Mouse (Mus musculus): Measurements from ENCODE around the gene Treml1.
"Not testable (repeated sequence)": the region's sequence is repeated elsewhere in the genome, so short reads cannot be mapped to it uniquely, and the experiment has no call there.

Gene Treml1

DNA sequence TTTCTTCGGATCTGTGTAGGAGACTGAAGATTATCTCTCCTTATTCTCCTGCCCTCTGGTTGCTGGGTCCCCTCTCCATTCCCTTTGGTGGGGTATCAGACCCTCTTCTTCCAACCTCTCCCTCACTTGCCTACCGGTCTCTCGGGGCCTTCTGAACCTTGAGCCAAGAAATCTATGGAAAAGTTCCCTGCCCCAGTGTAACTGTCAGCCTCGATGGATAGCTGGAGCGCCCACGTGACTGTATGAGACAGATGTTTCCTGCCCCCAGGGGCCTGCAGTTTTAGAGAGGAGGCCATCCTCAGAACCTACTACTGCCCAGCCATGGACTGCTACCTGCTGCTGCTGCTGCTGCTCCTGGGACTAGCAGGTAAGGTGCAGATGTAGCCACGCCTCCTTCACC lies at the start of gene Treml1:
Gene Treml1 (plus strand): TSS at position 301 of the 400 bp plus-strand sequence.
- no peak for DNase-seq (ENCODE audit: low spot score in 2 of 2)

DNA sequence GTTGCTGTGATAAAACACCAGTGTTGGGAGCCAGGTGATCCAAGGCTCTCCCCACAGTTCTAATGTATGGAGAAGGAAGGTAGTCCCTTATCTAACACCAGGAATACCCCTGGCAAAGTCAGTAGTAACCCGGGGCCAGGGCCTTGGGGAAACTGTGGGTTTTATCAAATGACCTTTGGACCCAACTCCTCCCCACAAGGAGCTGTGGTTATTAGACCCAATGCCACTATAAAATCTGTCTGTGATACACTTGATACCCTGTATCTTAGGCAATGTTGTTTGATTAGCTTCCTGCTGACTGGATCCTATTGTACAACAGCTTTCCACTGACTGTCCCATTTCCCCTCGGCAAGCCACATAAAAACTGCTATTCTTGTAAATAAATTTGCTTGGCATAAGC lies 47.6 kb upstream of the Treml1 start:
- DNase-seq (ENCODE audit: low spot score in 2 of 2) = no peak

DNA sequence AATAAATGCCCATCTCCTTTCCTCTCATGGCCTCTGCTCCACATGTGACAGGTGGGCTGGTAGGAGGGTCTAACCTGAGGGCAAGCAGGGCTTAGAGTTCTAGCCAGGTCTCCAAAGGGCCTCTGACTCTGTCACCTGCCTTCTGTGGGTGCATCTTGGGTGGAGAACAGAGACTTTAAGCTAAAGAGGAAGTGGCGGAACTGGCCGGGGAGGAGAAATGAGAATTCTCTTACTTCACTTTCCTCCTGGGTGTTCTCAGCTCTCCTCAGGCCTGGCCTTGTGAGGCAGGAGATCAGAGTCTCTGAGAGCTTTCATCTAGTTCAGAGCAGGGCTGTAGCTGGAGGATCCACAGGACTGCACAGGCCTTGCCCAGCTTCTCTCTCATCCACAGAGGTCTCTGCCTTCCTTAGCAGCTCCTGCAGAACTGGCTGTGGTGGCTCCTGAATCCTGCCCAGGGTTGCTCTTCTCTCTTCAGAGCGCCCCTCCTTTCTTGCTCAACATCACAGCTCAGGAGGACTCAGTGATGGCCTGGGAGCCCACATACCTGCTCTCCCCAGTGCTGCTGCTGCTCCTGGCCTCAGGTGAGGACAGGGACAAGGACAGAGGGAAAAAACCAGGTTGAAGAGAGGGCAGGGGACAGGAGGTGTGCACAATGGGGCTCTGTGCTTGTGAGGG lies 43.7 kb upstream of the Treml1 start, which contains the start of gene B430306N03Rik:
Gene B430306N03Rik (plus strand): TSS at position 237 of the 675 bp plus-strand sequence.
- DNase-seq (ENCODE audit: low spot score in 2 of 2) = not testable (repeated sequence)

DNA sequence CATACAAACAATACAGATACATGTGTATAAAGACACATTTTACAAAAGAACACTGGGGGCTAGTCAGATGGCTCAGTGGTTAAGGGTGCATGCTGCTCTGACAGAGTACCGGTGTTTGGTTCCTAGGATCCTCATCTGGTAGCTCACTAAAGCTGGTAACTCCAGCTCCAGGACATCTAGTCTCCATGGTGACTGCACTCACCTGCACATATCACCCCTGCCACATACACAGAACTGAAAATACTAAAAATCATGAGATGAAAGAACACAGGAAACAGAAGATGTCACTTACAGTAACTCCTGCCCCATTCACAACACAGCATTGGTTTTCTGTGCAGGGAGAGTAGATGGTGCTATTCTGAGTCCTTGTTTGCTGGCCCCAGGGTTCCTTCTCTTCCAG lies 41.0 kb upstream of the Treml1 start:
- no peak for DNase-seq (ENCODE audit: low spot score in 2 of 2)

DNA sequence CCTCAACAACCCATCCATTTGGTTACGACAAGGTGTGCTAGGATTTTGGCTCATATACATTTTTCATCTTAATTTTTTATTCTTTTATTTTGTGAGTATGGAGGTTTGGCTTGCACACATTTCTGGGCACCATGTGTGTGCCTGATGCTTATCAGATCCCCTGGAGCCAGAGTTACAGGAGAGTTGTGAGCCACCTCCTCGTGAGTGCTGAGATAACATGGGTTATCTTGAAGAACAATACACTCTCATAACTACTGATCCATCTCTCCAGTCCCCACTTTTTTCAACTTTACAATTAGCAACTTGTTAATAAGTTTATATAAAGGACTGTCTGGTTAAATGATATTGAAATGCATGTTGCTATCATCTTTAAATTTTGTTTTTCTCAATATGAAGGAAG lies 38.4 kb upstream of the Treml1 start:
- no peak for DNase-seq (ENCODE audit: low spot score in 2 of 2)

DNA sequence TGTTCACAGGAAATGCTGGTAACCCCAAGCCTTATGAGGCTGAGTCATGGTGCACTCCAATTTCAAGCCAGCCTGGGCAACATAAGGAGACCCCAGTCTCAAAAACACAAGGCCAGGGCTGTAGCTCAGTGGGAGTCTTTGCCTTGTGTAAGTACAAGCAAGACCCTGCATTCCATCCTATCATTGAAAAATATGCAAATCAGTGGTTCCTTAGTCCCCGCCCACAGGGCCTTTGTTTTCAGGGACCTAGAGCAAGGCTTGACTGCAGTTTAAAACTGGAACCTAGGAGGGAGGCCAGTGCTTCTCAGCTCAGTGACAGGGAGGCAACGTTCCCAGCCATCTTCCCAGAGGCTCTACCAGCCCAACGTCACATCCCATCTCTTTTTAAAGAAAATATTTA lies 36.5 kb upstream of the Treml1 start:
- DNase-seq (ENCODE audit: low spot score in 2 of 2) = no peak

DNA sequence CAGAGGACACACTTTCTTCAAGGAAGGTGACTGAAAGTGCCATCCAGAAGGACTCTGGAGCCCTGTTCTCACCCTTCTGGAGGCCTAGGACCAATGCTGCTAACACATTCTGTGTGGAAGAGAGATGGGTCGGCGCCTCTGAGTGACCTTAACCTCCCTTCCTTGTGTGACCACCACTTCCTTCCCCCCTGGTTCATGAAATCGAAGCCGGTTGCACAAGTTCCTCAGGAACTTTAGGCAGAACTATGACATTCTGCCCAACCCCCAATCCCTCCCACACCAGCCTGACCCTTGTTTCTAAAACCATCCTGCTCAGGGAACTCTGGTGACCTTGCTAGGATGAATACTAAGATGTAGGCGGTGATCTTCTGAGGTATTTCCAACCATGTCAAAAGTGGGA lies 35.5 kb upstream of the Treml1 start:
- no peak for DNase-seq (ENCODE audit: low spot score in 2 of 2)

DNA sequence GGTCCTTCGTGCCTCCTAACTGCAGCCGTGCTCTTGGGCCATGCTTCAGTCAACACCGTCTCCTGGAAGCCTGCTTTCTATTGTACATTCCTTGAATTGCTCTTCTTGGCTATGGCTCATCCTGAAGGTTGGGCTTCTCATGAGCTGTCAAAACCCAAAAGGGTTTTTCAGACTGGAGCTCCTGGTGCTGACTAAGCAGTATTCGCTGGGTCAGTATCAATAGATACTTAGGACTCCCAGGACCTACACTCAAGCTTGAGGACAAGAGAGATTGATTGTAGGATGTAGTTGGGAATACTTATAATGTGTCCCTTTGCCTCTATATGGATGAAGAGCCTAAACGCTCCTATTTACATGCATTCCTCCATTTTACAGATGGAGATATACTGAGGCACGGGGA lies 34.6 kb upstream of the Treml1 start:
- DNase-seq (ENCODE audit: low spot score in 2 of 2) = no peak

- no peak for DNase-seq (ENCODE audit: low spot score in 2 of 2)
These were observed 34.1 kb upstream of the Treml1 start for GRCm38 (mm10) chr17:48325638-48326037.

DNA sequence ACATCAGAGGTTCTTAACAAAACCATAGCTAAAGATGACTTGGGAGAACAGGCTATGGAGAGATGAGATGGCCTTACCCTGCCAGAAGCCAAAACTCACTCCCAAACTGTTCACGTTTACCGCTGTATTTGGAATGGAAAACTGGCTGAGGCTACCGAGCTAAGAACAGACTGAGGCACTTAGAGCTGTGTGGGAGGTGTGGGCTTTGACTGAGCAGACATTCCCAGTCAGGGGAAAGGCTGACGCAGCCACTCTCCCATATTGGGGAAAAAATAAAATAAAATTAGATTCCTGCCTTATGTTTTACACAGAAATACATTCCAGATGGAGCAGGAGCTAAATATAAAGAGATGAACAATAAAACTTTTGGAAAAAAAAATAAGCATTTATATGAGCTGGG lies 33.1 kb upstream of the Treml1 start:
- no peak for DNase-seq (ENCODE audit: low spot score in 2 of 2)

GRCm38 (mm10) chr17:48332524-48332923 lies 27.2 kb upstream of the Treml1 start:
- DNase-seq (ENCODE audit: low spot score in 2 of 2) = no peak

DNA sequence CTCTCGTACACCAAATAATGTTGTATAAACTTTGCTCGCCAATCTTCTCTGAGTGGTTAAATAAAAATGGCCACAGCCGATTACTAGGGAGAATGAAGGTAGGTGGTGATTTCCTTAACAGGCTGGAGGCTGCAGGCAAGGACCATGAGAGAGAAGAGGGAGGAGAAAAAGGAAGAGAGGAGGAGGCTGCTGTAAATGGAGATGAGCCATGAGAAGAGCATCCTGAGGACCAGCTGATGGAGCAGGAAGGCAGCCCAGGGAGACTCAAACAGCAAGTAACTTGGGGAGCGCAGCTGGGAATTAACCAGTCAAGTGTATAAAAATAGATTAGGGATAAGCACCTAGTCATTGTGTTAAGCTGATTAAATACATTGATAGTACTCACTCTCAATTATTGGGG lies 25.5 kb upstream of the Treml1 start:
- no peak for DNase-seq (ENCODE audit: low spot score in 2 of 2)

- peak; percentile 48 to 81 for DNase-seq (ENCODE audit: low spot score in 2 of 2)
These were observed 22.9 kb upstream of the Treml1 start for GRCm38 (mm10) chr17:48336857-48337256.

GRCm38 (mm10) chr17:48340267-48340666 lies 19.4 kb upstream of the Treml1 start:
- DNase-seq (ENCODE audit: low spot score in 2 of 2) = no peak

- DNase-seq (ENCODE audit: low spot score in 2 of 2) = no peak
These were observed 17.8 kb upstream of the Treml1 start for GRCm38 (mm10) chr17:48341947-48342346.

GRCm38 (mm10) chr17:48343065-48343464 lies 16.7 kb upstream of the Treml1 start:
- DNase-seq (ENCODE audit: low spot score in 2 of 2) = no peak

- no peak for DNase-seq (ENCODE audit: low spot score in 2 of 2)
These were observed 13.9 kb upstream of the Treml1 start for GRCm38 (mm10) chr17:48345824-48346223.

DNA sequence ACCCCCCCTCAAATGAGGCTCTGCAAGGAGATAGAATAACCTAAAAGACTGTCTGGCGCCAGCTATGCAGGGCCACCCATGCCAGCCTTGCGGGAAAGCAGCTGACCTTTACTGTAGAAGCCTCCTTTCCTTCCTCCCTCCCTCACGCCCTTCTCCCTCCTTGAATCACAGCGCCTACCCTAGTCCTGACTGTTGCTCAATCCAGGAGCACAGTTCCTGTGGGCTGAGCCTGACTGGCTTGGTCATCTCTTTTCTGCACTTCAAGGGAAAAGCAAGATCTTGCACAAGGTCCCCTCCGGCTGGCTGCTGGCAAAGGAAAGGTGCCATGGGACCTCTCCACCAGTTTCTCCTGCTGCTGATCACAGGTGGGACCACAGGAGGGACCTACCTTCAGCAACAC lies 13.5 kb upstream of the Treml1 start, which contains the start of gene Trem2:
Gene Trem2 (plus strand): TSS at position 171 of the 400 bp plus-strand sequence.
- no peak for DNase-seq (ENCODE audit: low spot score in 2 of 2)

DNA sequence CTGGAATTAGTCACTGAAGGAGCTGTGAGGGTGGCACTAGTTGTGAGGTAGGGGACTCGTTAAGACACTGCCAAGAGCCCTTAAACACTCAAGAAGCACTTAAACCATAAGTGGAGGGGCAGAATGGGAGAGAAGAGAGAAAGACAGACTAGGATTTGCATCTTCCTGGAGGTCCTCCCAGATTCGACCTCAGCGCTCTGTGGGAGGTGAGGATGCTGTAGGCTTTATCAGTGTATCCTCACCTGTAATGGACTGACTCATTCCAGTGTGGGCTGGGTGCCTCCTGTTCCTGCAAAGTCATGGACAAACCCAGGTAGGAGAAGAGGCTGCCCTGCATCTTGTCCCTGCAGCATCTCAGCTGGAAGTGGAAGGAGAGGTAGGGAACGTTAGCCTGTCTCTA lies 12.9 kb upstream of the Treml1 start:
- DNase-seq (ENCODE audit: low spot score in 2 of 2) = no peak

GRCm38 (mm10) chr17:48347287-48347686 lies 12.4 kb upstream of the Treml1 start:
- no peak for DNase-seq (ENCODE audit: low spot score in 2 of 2)

DNA sequence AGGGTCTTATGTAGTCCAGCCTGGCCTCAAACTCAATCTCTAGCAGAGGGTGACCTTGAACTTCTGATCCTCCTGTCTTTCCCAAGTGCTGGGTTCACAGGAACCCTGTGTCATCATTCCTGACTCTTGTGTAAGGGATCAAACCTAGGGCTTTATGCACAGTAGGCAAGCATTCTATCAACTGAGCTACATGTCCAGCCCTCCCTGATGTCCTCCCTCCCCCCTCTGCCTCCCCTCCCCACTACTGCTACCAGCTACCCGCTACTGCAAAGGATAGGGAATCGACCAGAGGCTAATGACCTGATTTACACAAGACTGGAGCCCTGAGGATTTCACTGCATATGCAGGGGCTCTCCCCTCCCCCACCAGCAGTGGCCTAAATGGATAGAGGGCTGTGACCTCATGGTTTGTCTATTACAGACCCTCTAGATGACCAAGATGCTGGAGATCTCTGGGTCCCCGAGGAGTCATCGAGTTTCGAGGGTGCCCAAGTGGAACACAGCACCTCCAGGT lies 9.0 kb upstream of the Treml1 start:
- no peak for DNase-seq (ENCODE audit: low spot score in 2 of 2)

DNA sequence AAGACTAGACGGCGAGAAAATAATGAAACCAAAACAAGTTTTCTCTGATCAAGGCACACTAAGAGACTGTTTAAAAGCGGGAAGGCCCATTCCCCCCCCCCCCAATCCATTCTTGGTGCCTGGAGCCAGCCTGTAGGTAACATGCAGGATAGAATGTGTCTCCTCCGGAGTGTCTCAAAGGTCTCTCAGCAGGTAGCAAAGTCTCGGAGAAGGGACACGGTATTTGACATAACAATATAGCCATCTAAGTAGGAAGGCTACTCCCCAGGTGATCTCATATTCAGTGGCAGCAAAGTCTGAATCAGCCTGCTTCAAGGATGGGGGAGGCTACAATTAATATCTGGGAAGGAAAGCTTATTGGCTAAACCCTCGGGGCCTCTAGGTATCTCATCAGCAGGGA lies 6.7 kb upstream of the Treml1 start:
- not testable (repeated sequence) for DNase-seq (ENCODE audit: low spot score in 2 of 2)

DNA sequence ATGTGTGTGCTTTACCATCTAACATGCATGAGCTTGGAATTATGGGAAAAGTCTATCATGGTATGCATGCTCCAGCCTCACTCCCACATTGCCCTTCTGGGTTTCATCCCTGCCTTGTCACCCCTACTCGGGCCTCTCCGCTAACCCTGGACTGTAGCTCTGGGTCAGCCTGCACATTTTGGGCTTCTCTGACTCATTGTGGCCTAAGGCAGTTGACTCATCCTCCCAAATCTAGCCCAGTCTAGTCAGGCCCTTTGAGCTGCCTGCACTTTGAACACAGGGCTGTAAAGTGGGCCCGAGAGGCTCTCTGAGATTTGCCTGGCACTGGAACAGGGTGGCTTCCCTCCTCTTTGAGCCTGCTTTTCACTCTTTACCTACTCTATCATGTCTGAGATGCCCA lies 3.9 kb upstream of the Treml1 start:
- no peak for DNase-seq (ENCODE audit: low spot score in 2 of 2)

- no peak for DNase-seq (ENCODE audit: low spot score in 2 of 2)
These were observed 1.8 kb upstream of the Treml1 start for GRCm38 (mm10) chr17:48357892-48358291.
